Mouse (Mus musculus) CD4-positive helper T cell, adult 2 months (primary cell): ENCODE measurements around the gene Twsg1.
"Not testable (repeated sequence)": the region's sequence is repeated elsewhere in the genome, so short reads cannot be mapped to it uniquely, and the experiment has no call there.

Experiments
- DNase-seq: peaks from one replicate; pipeline ENCODE4 v3.0.0-alpha.2; 2012; ENCODE audit warnings: low read depth, missing footprints, low spot score

The Twsg1 gene

GRCm38 (mm10) chr17:65950622-65951404 lies at the start of gene Twsg1:
Gene Twsg1 (minus strand): TSS chr17:65951226.
- DNase-seq: peak; percentile 94

- DNase-seq: no peak
Measured at GRCm38 (mm10) chr17:65988151-65988820, 37.3 kb upstream of the Twsg1 start.

- DNase-seq: not testable (repeated sequence)
Measured at GRCm38 (mm10) chr17:65976720-65977119, 25.7 kb upstream of the Twsg1 start.

- no peak for DNase-seq
Measured at GRCm38 (mm10) chr17:65967751-65968150, 16.7 kb upstream of the Twsg1 start.

- DNase-seq: no peak
Measured at GRCm38 (mm10) chr17:65962263-65962662, 11.2 kb upstream of the Twsg1 start.

- peak; percentile 83 for DNase-seq
Measured at GRCm38 (mm10) chr17:65961606-65962136, 10.6 kb upstream of the Twsg1 start.

- DNase-seq: no peak
Measured at GRCm38 (mm10) chr17:65959011-65959410, 8.0 kb upstream of the Twsg1 start.

- DNase-seq: no peak
Measured at GRCm38 (mm10) chr17:65958366-65958765, 7.3 kb upstream of the Twsg1 start.

GRCm38 (mm10) chr17:65957782-65958325 lies 6.8 kb upstream of the Twsg1 start:
- no peak for DNase-seq

- peak; percentile 54 for DNase-seq
Measured at GRCm38 (mm10) chr17:65956993-65957781, 6.2 kb upstream of the Twsg1 start.

- no peak for DNase-seq
Measured at GRCm38 (mm10) chr17:65956140-65956539, 5.1 kb upstream of the Twsg1 start.

GRCm38 (mm10) chr17:65953959-65954358 lies 2.9 kb upstream of the Twsg1 start:
- peak; percentile 78 for DNase-seq

GRCm38 (mm10) chr17:65952083-65952482 lies 1.1 kb upstream of the Twsg1 start:
- peak; percentile 69 for DNase-seq

GRCm38 (mm10) chr17:65950183-65950582 lies 843 bp downstream of the Twsg1 start:
- no peak for DNase-seq

GRCm38 (mm10) chr17:65947307-65947706 lies 3.7 kb downstream of the Twsg1 start:
- peak; percentile 54 for DNase-seq

GRCm38 (mm10) chr17:65945420-65945819 lies 5.6 kb downstream of the Twsg1 start:
- DNase-seq: no peak

- no peak for DNase-seq
Measured at GRCm38 (mm10) chr17:65942394-65942793, 8.6 kb downstream of the Twsg1 start.

- DNase-seq: no peak
Measured at GRCm38 (mm10) chr17:65941275-65941674, 9.8 kb downstream of the Twsg1 start.

- no peak for DNase-seq
Measured at GRCm38 (mm10) chr17:65940221-65940620, 10.8 kb downstream of the Twsg1 start.

GRCm38 (mm10) chr17:65939461-65940192 lies 11.4 kb downstream of the Twsg1 start:
- no peak for DNase-seq

- DNase-seq: no peak
Measured at GRCm38 (mm10) chr17:65937671-65938070, 13.4 kb downstream of the Twsg1 start.
